17 mouse cellular contexts compared by ENCODE assay signal in the genomic region with DNA sequence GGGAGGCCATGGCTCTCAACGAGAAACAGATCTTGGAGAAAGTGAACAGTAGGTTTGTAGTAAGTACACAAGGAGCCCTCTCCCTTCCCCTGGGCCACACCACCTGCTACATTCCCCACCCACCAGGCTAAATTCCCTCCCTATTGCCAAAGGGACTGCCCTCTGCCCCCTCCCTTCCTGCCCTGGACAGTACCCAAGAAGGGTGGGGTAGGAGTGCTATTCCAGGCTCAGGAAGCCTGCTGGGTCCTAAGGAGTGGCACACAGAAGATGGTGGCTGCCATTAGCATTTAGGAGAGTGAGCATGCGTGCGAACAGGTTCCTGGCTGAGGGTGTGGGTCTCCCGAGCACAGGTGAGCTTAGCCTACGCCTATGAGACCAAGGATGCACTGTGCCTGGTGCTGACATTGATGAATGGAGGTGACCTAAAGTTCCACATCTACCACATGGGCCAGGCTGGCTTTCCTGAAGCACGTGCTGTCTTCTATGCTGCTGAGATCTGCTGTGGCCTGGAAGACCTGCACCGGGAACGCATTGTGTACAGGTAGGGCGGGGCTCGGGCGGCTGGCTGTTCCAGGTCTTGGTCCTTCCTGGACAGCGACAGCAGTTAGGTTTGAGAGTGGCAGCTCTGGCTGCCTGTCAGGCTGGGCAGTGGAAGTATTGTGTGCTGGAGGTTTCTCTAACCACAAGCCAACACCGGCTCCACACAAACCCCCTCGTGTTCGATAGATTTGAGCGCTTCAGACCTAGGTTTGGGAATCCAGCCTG. TPM values are rescaled to one million over a fixed set of nuclear protein-coding genes. Genes with fewer than 3 reads are reported as not detected.
DNase-seq lines count a peak whose midpoint lies in the region; ATAC-seq and TF ChIP-seq lines count a peak whose summit lies in the region.
"Had no signal": no experiment of that assay in that cellular context is flagged by ENCODE, and none has a peak within 500 bp of the region (broad histone marks: within the 10 kb centered on the region; RNA-seq: fewer than 3 reads in every experiment).

No protein-coding gene starts in this region.

- peak; percentile 67 to 69 for DNase-seq in heart, adult 2 months
- no peak for DNase-seq in heart, adult 9 months (ENCODE audit: low spot score in 2 of 2)
- peak; percentile 49 for DNase-seq in R1 (ENCODE audit: low read depth, low spot score)
- DNase-seq in spleen, postnatal 14 days (ENCODE audit: low spot score in 2 of 2) = no peak
- DNase-seq in layer of hippocampus, adult 8-10 months (ENCODE audit: low spot score in 2 of 2) = no peak
- DNase-seq in ovary, postnatal 10 days (ENCODE audit: low spot score) = no peak
- DNase-seq: adrenal gland, adult 8-10 months; forebrain, postnatal 0 days had no signal

- no peak overlapping the region for H3K9ac ChIP-seq in heart, adult 2 months (ENCODE audit: low read depth, low read length)
- no peak overlapping the region for H3K9ac ChIP-seq in lung, embryonic 16.5 days (ENCODE audit: low read length)
- H3K9ac ChIP-seq: forebrain, postnatal 0 days; heart, embryonic 13.5 days; hindbrain, embryonic 13.5 days; liver, embryonic 12.5 days had no signal

- H3K27me3 ChIP-seq in heart, adult 2 months (ENCODE audit: control insufficient read depth, insufficient read depth, low read length) = no peaks in the 10 kb centered on the region
- no peaks in the 10 kb centered on the region for H3K27me3 ChIP-seq in E14TG2a.4 (ENCODE audit: insufficient read depth, low read length)
- H3K27me3 ChIP-seq in lung, embryonic 16.5 days (ENCODE audit: control insufficient read depth, insufficient read depth, low read depth, low read length) = no peaks in the 10 kb centered on the region
- H3K27me3 ChIP-seq: heart, embryonic 13.5 days; hindbrain, embryonic 13.5 days; liver, embryonic 12.5 days; Patski had no signal

- no peak for TF ChIP-seq POLR2A in heart, adult 2 months (IDR thresholded peaks at IDR 0.05; ENCODE audit: insufficient read depth, low read depth, low read length)

- peaks cover 17% of the 10 kb centered on the region for H3K4me1 ChIP-seq in heart, adult 2 months (ENCODE audit: control insufficient read depth, insufficient read depth, low read length)
- H3K4me1 ChIP-seq in E14TG2a.4 (replicated peaks; ENCODE audit: low read depth, low read length) = peaks cover 79% of the 10 kb centered on the region
- no peaks in the 10 kb centered on the region; the same call in 1 of the 2 replicates for H3K4me1 ChIP-seq in lung, embryonic 16.5 days (replicated peaks; ENCODE audit: control insufficient read depth, insufficient read depth, low read length)

- H3K27ac ChIP-seq in heart, adult 2 months = no peak overlapping the region
- H3K27ac ChIP-seq in lung, embryonic 16.5 days (ENCODE audit: low read length) = no peak overlapping the region
- H3K27ac ChIP-seq: heart, embryonic 13.5 days; hindbrain, embryonic 13.5 days; liver, embryonic 12.5 days had no signal

- H3K4me2 ChIP-seq in lung, embryonic 16.5 days (ENCODE audit: low read depth, low read length) = no peak overlapping the region
- H3K4me2 ChIP-seq: heart, embryonic 13.5 days; hindbrain, embryonic 13.5 days; liver, embryonic 12.5 days had no signal

- H3K9me3 ChIP-seq in E14TG2a.4 (ENCODE audit: low read length) = no peaks in the 10 kb centered on the region
- no peaks in the 10 kb centered on the region for H3K9me3 ChIP-seq in lung, embryonic 16.5 days (ENCODE audit: control insufficient read depth, low read length)
- H3K9me3 ChIP-seq: heart, embryonic 13.5 days; hindbrain, embryonic 13.5 days; liver, embryonic 12.5 days had no signal

- no peak for TF ChIP-seq EP300 in heart, adult 2 months (IDR thresholded peaks at IDR 0.05; ENCODE audit: insufficient read depth, low read depth, low read length)

- ATAC-seq in lung, embryonic 16.5 days (ENCODE audit: low read depth) = peak; percentile 37; the same call in 1 of the 2 replicates
- ATAC-seq: CD4-positive, CD25-positive, alpha-beta regulatory T cell, adult 4 months; forebrain, postnatal 0 days; liver, embryonic 12.5 days; Patski had no signal

- intact Hi-C loops in heart, adult 2 months (cut with DNase I) = no loop called here

- H3K79me2 ChIP-seq in heart, adult 2 months (replicated peaks; ENCODE audit: control insufficient read depth, insufficient read depth, low read length) = 0 out of 2 replicates have a peak, but pooled peaks cover 1% of the 10 kb centered on the region

- 84% methylated on average over 16 of the region's 16 CpGs for WGBS in heart, adult 2 months
- WGBS in lung, embryonic 16.5 days = 90% methylated on average over 16 of the region's 16 CpGs

- no peak overlapping the region for H3K4me3 ChIP-seq in heart, adult 2 months
- H3K4me3 ChIP-seq in E14TG2a.4 (replicated peaks; ENCODE audit: low read length) = peak overlapping the region; percentile 51
- H3K4me3 ChIP-seq in lung, embryonic 16.5 days (ENCODE audit: low read length) = no peak overlapping the region
- H3K4me3 ChIP-seq: heart, embryonic 13.5 days; hindbrain, embryonic 13.5 days; liver, embryonic 12.5 days had no signal

- TF ChIP-seq CTCF in heart, adult 2 months (IDR thresholded peaks at IDR 0.05) = no peak
- no peak for TF ChIP-seq CTCF in E14TG2a.4 (conservative IDR thresholded peaks at IDR 0.05; ENCODE audit: low read length)

- H3K36me3 ChIP-seq in heart, adult 2 months (ENCODE audit: control insufficient read depth, insufficient read depth, low read length) = peaks cover 6% of the 10 kb centered on the region; the same call in 1 of the 2 replicates
- H3K36me3 ChIP-seq in E14TG2a.4 (ENCODE audit: insufficient read depth, low read length) = peaks cover 97% of the 10 kb centered on the region
- peaks cover 45% of the 10 kb centered on the region for H3K36me3 ChIP-seq in lung, embryonic 16.5 days (ENCODE audit: control insufficient read depth, insufficient read depth, low read length)

RNA-seq across cellular contexts. Expression of gene Grk6, which starts 7.1 kb away (rescaled TPM):
- total RNA-seq in heart, adult 2 months (2021) = 10 to 100 TPM; 17.1 to 19.5 TPM
- polyA plus RNA-seq in heart, adult 2 months (2012; rRNA removed) = 22.5 and 29.0 TPM in 2 replicates
- polyA plus RNA-seq in lung, embryonic 16.5 days (2015; fragmentation: Nextera tagmentation; extraction: Ambion mirVana) = 13.6 and 15.5 TPM in 2 replicates
- 10 to 100 TPM; 61.4 to 74.2 (median 67.5) TPM for total RNA-seq in layer of hippocampus, adult 8-10 months (2022)

RNA-seq across cellular contexts. Expression of gene Prr7, which starts 12.1 kb away (rescaled TPM):
- total RNA-seq in heart, adult 2 months (2021) = under 1 TPM; 0.86 to 0.94 TPM
- polyA plus RNA-seq in heart, adult 2 months (2012; rRNA removed) = 0.53 and 1.1 TPM in 2 replicates
- polyA plus RNA-seq in lung, embryonic 16.5 days (2015; fragmentation: Nextera tagmentation; extraction: Ambion mirVana) = 0.25 and 0.46 TPM in 2 replicates
- 10 to 100 TPM; 57.5 to 73.5 (median 60.4) TPM for total RNA-seq in layer of hippocampus, adult 8-10 months (2022)
- total RNA-seq: megakaryocyte-erythroid progenitor cell, adult 5-6 weeks had no signal
- polyA plus RNA-seq: CD4-positive, CD25-positive, alpha-beta regulatory T cell, adult 4 months; heart, embryonic 13.5 days; liver, embryonic 12.5 days had no signal

RNA-seq across cellular contexts. Expression of gene F12, which starts 25.4 kb away (rescaled TPM):
- total RNA-seq in heart, adult 2 months (2021) = not detected
- polyA plus RNA-seq in heart, adult 2 months (2012; rRNA removed) = 0.23 TPM in 1 of 2 replicates, not detected in the other
- 0.23 and 2.7 TPM in 2 replicates for polyA plus RNA-seq in lung, embryonic 16.5 days (2015; fragmentation: Nextera tagmentation; extraction: Ambion mirVana)
- 1 to 10 TPM in 1 of 4 experiments, under 1 TPM in 2, not detected in 1; 0.43 to 1.5 (median 0.74) TPM for total RNA-seq in layer of hippocampus, adult 8-10 months (2022)
- total RNA-seq: forebrain, postnatal 0 days; megakaryocyte-erythroid progenitor cell, adult 5-6 weeks had no signal
- polyA plus RNA-seq: CD4-positive, CD25-positive, alpha-beta regulatory T cell, adult 4 months; hindbrain, embryonic 13.5 days; Patski had no signal

RNA-seq across cellular contexts. Expression of gene Dbn1, which starts 35.9 kb away (rescaled TPM):
- total RNA-seq in heart, adult 2 months (2021) = 1 to 10 TPM; 4.8 to 9.3 TPM
- 10.4 and 11.5 TPM in 2 replicates for polyA plus RNA-seq in heart, adult 2 months (2012; rRNA removed)
- polyA plus RNA-seq in lung, embryonic 16.5 days (2015; fragmentation: Nextera tagmentation; extraction: Ambion mirVana) = 100 and 115 TPM in 2 replicates
- total RNA-seq in layer of hippocampus, adult 8-10 months (2022) = 100 to 1,000 TPM; 295 to 399 (median 333) TPM
- total RNA-seq: megakaryocyte-erythroid progenitor cell, adult 5-6 weeks had no signal
- polyA plus RNA-seq: CD4-positive, CD25-positive, alpha-beta regulatory T cell, adult 4 months had no signal

RNA-seq across cellular contexts. Expression of gene Pfn3, which starts 36.9 kb away (rescaled TPM):
- total RNA-seq in heart, adult 2 months (2021) = not detected
- not detected in 2 replicates for polyA plus RNA-seq in heart, adult 2 months (2012; rRNA removed)
- not detected in 2 replicates for polyA plus RNA-seq in lung, embryonic 16.5 days (2015; fragmentation: Nextera tagmentation; extraction: Ambion mirVana)
- total RNA-seq in layer of hippocampus, adult 8-10 months (2022) = not detected
- total RNA-seq: adrenal gland, adult 8-10 months; forebrain, postnatal 0 days; megakaryocyte-erythroid progenitor cell, adult 5-6 weeks had no signal
- polyA plus RNA-seq: CD4-positive, CD25-positive, alpha-beta regulatory T cell, adult 4 months; heart, embryonic 13.5 days; hindbrain, embryonic 13.5 days; large intestine, adult 2 months; liver, embryonic 12.5 days; Patski had no signal

Comparison
In these comparisons a context has a peak if more than half of its experiments do, and no peak if none do; other contexts are left out.
1. DNase-seq: peak in heart, adult 2 months (2 of 2) and R1 (single experiment); none in heart, adult 9 months (0 of 2), spleen, postnatal 14 days (0 of 2), layer of hippocampus, adult 8-10 months (0 of 2) and ovary, postnatal 10 days (single experiment).
2. RNA of gene Prr7, which starts 12.1 kb away (total RNA-seq): 57.5 to 73.5 TPM in layer of hippocampus, adult 8-10 months; 0.86 to 0.94 TPM in heart, adult 2 months; every median in the first group is over 10 times any median in the second.